Mouse (Mus musculus): Measurements from ENCODE around the gene Zc3h4.

- TF ChIP-seq CTCF (IDR thresholded peaks at IDR 0.05; ENCODE audit: extremely low read depth, insufficient read depth, low read length) (no peak), POLR2A (IDR thresholded peaks at IDR 0.05; ENCODE audit: extremely low read depth, insufficient read depth, low read length) (no peak)
These were observed 18.0 kb downstream of the Zc3h4 start for GRCm38 (mm10) chr7:16418713-16419112.

All from cortical plate, adult 2 months (tissue).